Mouse (Mus musculus): Measurements from ENCODE around the gene Notch2. TPM values are rescaled to one million over a fixed set of nuclear protein-coding genes. Genes with fewer than 3 reads are reported as not detected.

The Notch2 gene
- polyA plus RNA-seq, 1 experiment from 2014 or later, result 18.3 TPM

- no peak for DNase-seq (ENCODE audit: low spot score)
These were observed 69.6 kb downstream of the Notch2 start for GRCm38 (mm10) chr3:98082972-98083371.

DNA sequence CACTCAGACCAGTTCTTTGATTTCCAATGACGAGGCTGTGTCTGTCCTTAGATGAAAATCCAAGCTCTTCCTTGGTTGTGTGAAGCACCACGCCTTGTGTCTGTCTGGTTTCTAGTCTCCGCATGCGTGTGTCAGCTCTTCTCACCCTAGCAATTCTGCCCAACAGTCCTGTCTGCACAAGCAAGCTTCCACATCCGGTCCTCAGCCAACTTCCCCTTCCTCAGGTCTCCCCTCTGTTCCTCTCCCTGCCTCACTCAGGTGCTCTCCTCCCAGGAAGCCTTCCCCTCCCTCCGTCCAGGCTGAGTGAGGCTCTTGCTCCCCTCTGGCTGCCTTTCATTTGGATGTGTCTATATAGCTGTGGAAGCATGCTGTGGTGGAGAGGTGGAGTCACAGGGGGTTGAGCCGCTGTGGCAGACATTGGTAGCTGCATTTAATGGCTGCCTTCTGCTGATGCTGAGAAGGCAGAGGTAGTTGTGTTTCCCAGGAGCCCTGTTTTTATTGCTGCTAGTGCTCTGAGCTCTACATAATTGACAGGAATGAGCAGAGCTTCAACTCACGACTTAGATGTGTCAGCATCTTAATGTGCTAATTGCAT, 70.8 kb downstream of the Notch2 start:
- 73% methylated on average over 8 of the region's 8 CpGs for WGBS
- no peaks in the 10 kb centered on the region for H3K27me3 ChIP-seq (replicated peaks; ENCODE audit: insufficient read depth, low read length)
- H3K36me3 ChIP-seq (ENCODE audit: insufficient read depth, low read length), result peaks cover 11% of the 10 kb centered on the region; the same call in 1 of the 2 replicates
- DNase-seq (ENCODE audit: low spot score) (no peak), ATAC-seq (no peak)
- H3K4me2 ChIP-seq (replicated peaks; ENCODE audit: low read depth, low read length), result no peak overlapping the region
- H3K4me1 ChIP-seq (ENCODE audit: insufficient read depth, low read depth, low read length), result no peaks in the 10 kb centered on the region; the same call in 1 of the 2 replicates
- H3K27ac ChIP-seq (ENCODE audit: low read length), result no peak overlapping the region
- TF ChIP-seq EP300 (IDR thresholded peaks at IDR 0.05) (no peak), CTCF (IDR thresholded peaks at IDR 0.05) (no peak)
- H3K9ac ChIP-seq (replicated peaks; ENCODE audit: low read depth), result no peak overlapping the region
- no peaks in the 10 kb centered on the region for H3K9me3 ChIP-seq (ENCODE audit: low read length)
- no peak overlapping the region for H3K4me3 ChIP-seq (ENCODE audit: low read depth, low read length)

More at GRCm38 (mm10) chr3:98082972-98083371, 69.6 kb downstream of the Notch2 start:
- H3K36me3 ChIP-seq (ENCODE audit: insufficient read depth, low read length), result peaks cover 11% of the 10 kb centered on the region; the same call in 1 of the 2 replicates
- H3K27me3 ChIP-seq (replicated peaks; ENCODE audit: insufficient read depth, low read length), result no peaks in the 10 kb centered on the region
- no peak overlapping the region for H3K27ac ChIP-seq (ENCODE audit: low read length)
- no peak overlapping the region for H3K4me3 ChIP-seq (ENCODE audit: low read depth, low read length)
- TF ChIP-seq CTCF (IDR thresholded peaks at IDR 0.05), result no peak
- no peak for TF ChIP-seq EP300 (IDR thresholded peaks at IDR 0.05)
- WGBS, result 80% methylated on average over 3 of the region's 3 CpGs
- no peaks in the 10 kb centered on the region; the same call in 1 of the 2 replicates for H3K4me1 ChIP-seq (ENCODE audit: insufficient read depth, low read depth, low read length)
- no peaks in the 10 kb centered on the region for H3K9me3 ChIP-seq (ENCODE audit: low read length)
- ATAC-seq, result no peak
- H3K4me2 ChIP-seq (replicated peaks; ENCODE audit: low read depth, low read length), result no peak overlapping the region
- H3K9ac ChIP-seq (replicated peaks; ENCODE audit: low read depth), result no peak overlapping the region

GRCm38 (mm10) chr3:98084870-98085269, 71.5 kb downstream of the Notch2 start:
- no peak overlapping the region for H3K4me3 ChIP-seq (ENCODE audit: low read depth, low read length)
- no peaks in the 10 kb centered on the region; the same call in 1 of the 2 replicates for H3K4me1 ChIP-seq (ENCODE audit: insufficient read depth, low read depth, low read length)
- H3K36me3 ChIP-seq (ENCODE audit: insufficient read depth, low read length), result peaks cover 11% of the 10 kb centered on the region; the same call in 1 of the 2 replicates
- H3K9me3 ChIP-seq (ENCODE audit: low read length), result no peaks in the 10 kb centered on the region
- TF ChIP-seq CTCF (IDR thresholded peaks at IDR 0.05) (no peak), EP300 (IDR thresholded peaks at IDR 0.05) (no peak)
- WGBS, result 78% methylated on average over 13 of the region's 13 CpGs
- H3K9ac ChIP-seq (replicated peaks; ENCODE audit: low read depth), result no peak overlapping the region
- no peak overlapping the region for H3K27ac ChIP-seq (ENCODE audit: low read length)
- H3K4me2 ChIP-seq (replicated peaks; ENCODE audit: low read depth, low read length), result no peak overlapping the region
- ATAC-seq, result no peak
- no peaks in the 10 kb centered on the region for H3K27me3 ChIP-seq (replicated peaks; ENCODE audit: insufficient read depth, low read length)
- DNase-seq (ENCODE audit: low spot score), result no peak

DNA sequence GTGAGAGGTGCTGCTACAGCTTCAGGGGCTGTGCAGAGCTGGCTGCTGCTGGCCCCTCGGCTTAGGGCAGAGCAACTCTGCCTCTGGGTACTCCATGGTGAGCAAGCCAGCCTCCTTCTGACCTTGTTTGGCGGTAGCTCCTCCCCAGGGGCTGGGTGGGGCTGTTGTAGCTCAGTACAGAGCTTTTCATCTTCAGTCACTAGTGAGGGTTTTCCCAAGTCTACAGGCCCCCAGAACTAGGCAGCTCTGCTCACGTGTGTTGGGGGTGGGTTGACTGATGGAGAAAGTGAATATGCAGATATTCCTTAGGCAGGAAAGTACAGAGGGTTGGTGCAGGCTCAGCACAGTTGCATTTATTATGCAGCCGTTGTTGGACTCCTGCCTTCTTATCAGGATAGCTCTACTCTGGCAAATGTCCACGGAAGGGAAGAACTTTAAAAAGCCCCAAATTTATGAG, 72.5 kb downstream of the Notch2 start:
- no peak overlapping the region for H3K4me3 ChIP-seq (ENCODE audit: low read depth, low read length)
- H3K36me3 ChIP-seq (ENCODE audit: insufficient read depth, low read length), result peaks cover 11% of the 10 kb centered on the region; the same call in 1 of the 2 replicates
- 0 out of 2 replicates have a peak, but pooled peaks have one; percentile 40 for ATAC-seq
- 27% methylated on average over 5 of the region's 5 CpGs for WGBS
- H3K9ac ChIP-seq (replicated peaks; ENCODE audit: low read depth), result no peak overlapping the region
- no peak for DNase-seq (ENCODE audit: low spot score)
- no peak overlapping the region for H3K4me2 ChIP-seq (replicated peaks; ENCODE audit: low read depth, low read length)
- TF ChIP-seq EP300 (IDR thresholded peaks at IDR 0.05) (no peak), CTCF (IDR thresholded peaks at IDR 0.05) (no peak)
- no peak overlapping the region for H3K27ac ChIP-seq (ENCODE audit: low read length)
- no peaks in the 10 kb centered on the region for H3K27me3 ChIP-seq (replicated peaks; ENCODE audit: insufficient read depth, low read length)
- no peaks in the 10 kb centered on the region; the same call in 1 of the 2 replicates for H3K4me1 ChIP-seq (ENCODE audit: insufficient read depth, low read depth, low read length)
- H3K9me3 ChIP-seq (ENCODE audit: low read length), result no peaks in the 10 kb centered on the region

- Histone ChIP-seq H3K36me3 (ENCODE audit: insufficient read depth, low read length) (peaks cover 11% of the 10 kb centered on the region; the same call in 1 of the 2 replicates), H3K4me2 (replicated peaks; ENCODE audit: low read depth, low read length) (no peak overlapping the region), H3K9ac (replicated peaks; ENCODE audit: low read depth) (no peak overlapping the region), H3K4me3 (ENCODE audit: low read depth, low read length) (no peak overlapping the region), H3K27ac (ENCODE audit: low read length) (no peak overlapping the region), H3K4me1 (ENCODE audit: insufficient read depth, low read depth, low read length) (no peaks in the 10 kb centered on the region; the same call in 1 of the 2 replicates), H3K27me3 (replicated peaks; ENCODE audit: insufficient read depth, low read length) (no peaks in the 10 kb centered on the region), H3K9me3 (ENCODE audit: low read length) (no peaks in the 10 kb centered on the region)
- 65% methylated on average over 4 of the region's 4 CpGs for WGBS
- no peak for ATAC-seq
- DNase-seq (ENCODE audit: low spot score), result no peak
- TF ChIP-seq CTCF (IDR thresholded peaks at IDR 0.05), result no peak
- TF ChIP-seq EP300 (IDR thresholded peaks at IDR 0.05), result no peak
These were observed 73.1 kb downstream of the Notch2 start for GRCm38 (mm10) chr3:98086441-98086840.

DNA sequence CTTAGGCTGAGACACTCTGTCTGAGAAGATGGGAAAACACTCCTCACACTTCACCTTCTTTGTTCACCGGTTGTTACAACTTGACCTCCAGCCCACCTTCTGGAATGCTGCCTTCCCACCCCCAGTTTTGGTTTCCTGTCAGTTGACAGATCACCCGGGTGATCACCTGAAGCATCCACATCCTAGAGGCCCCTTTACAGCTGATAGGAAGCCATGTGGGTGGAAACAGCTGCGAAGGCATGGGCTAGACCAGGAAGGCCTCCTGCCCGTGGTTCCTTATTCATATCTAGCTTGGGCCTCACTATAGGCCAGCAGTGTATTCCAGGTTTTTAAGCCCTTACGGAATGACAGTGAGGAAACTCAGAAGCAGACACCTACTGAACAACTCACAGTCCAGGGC, 73.5 kb downstream of the Notch2 start:
- no peak for TF ChIP-seq CTCF (IDR thresholded peaks at IDR 0.05)
- no peak for TF ChIP-seq EP300 (IDR thresholded peaks at IDR 0.05)
- Histone ChIP-seq H3K9ac (replicated peaks; ENCODE audit: low read depth) (no peak overlapping the region), H3K9me3 (ENCODE audit: low read length) (no peaks in the 10 kb centered on the region), H3K4me2 (replicated peaks; ENCODE audit: low read depth, low read length) (no peak overlapping the region), H3K27ac (ENCODE audit: low read length) (no peak overlapping the region), H3K36me3 (ENCODE audit: insufficient read depth, low read length) (peaks cover 9% of the 10 kb centered on the region; the same call in 1 of the 2 replicates), H3K27me3 (replicated peaks; ENCODE audit: insufficient read depth, low read length) (no peaks in the 10 kb centered on the region), H3K4me3 (ENCODE audit: low read depth, low read length) (no peak overlapping the region), H3K4me1 (ENCODE audit: insufficient read depth, low read depth, low read length) (no peaks in the 10 kb centered on the region; the same call in 1 of the 2 replicates)
- 58% methylated on average over 5 of the region's 5 CpGs for WGBS
- DNase-seq (ENCODE audit: low spot score), result no peak
- no peak for ATAC-seq

Measured in lung, postnatal 0 days (tissue).